Mouse (Mus musculus) brain, embryonic 18.5 days (tissue): ENCODE measurements around the gene Cdv3.

ENCODE experiments used
- DNase-seq: peaks from one replicate; pipeline ENCODE4 v3.0.0-alpha.2; 2012; ENCODE audit warnings: low read depth, low spot score

Gene Cdv3

GRCm38 (mm10) chr9:103365290-103366247 lies at the start of gene Cdv3:
Cdv3 (minus strand) TSS chr9:103365840.
- peak; percentile 100 for DNase-seq

- no peak for DNase-seq
These were observed 47.8 kb upstream of the Cdv3 start for GRCm38 (mm10) chr9:103413457-103413856.

GRCm38 (mm10) chr9:103409119-103409518 lies 43.5 kb upstream of the Cdv3 start:
- no peak for DNase-seq

GRCm38 (mm10) chr9:103408136-103408777 lies 42.6 kb upstream of the Cdv3 start:
- DNase-seq, result no peak

GRCm38 (mm10) chr9:103403331-103403973 lies 37.8 kb upstream of the Cdv3 start:
- DNase-seq, result no peak

- no peak for DNase-seq
These were observed 33.0 kb upstream of the Cdv3 start for GRCm38 (mm10) chr9:103398509-103399157.

GRCm38 (mm10) chr9:103393256-103393655 lies 27.6 kb upstream of the Cdv3 start:
- DNase-seq, result no peak

- DNase-seq, result no peak
These were observed 26.2 kb upstream of the Cdv3 start for GRCm38 (mm10) chr9:103391796-103392372.

- no peak for DNase-seq
These were observed 23.6 kb upstream of the Cdv3 start for GRCm38 (mm10) chr9:103389261-103389660.

GRCm38 (mm10) chr9:103387011-103387653 lies 21.5 kb upstream of the Cdv3 start:
- DNase-seq, result no peak

- no peak for DNase-seq
These were observed 20.9 kb upstream of the Cdv3 start for GRCm38 (mm10) chr9:103386573-103386972.

- DNase-seq, result no peak
These were observed 20.0 kb upstream of the Cdv3 start for GRCm38 (mm10) chr9:103385600-103385999.

GRCm38 (mm10) chr9:103384141-103384796 lies 18.6 kb upstream of the Cdv3 start:
- DNase-seq, result no peak

GRCm38 (mm10) chr9:103383576-103383975 lies 17.9 kb upstream of the Cdv3 start:
- DNase-seq, result no peak

GRCm38 (mm10) chr9:103382989-103383388 lies 17.3 kb upstream of the Cdv3 start:
- no peak for DNase-seq

GRCm38 (mm10) chr9:103380566-103380965 lies 14.9 kb upstream of the Cdv3 start:
- DNase-seq, result no peak

GRCm38 (mm10) chr9:103379199-103379598 lies 13.6 kb upstream of the Cdv3 start:
- no peak for DNase-seq

- no peak for DNase-seq
These were observed 13.0 kb upstream of the Cdv3 start for GRCm38 (mm10) chr9:103378686-103379085.

- DNase-seq, result no peak
These were observed 11.0 kb upstream of the Cdv3 start for GRCm38 (mm10) chr9:103376346-103377320.
